Mouse (Mus musculus) myocyte (in vitro differentiated cells): ENCODE measurements at regions not wholly inside any gene's neighbourhood (a gene's known extent, or its start where the extent isn't known, plus 50 kb on each side); places are given as distances from the start of the nearest gene placed in this dataset.

Source experiments
- CEBPB ChIP-seq: IDR thresholded peaks from 2 replicates; pipeline ENCODE4 v1.6.1; 2011; ENCODE audit warnings: mild to moderate bottlenecking, moderate library complexity; ENCODE audit not compliant: poor library complexity, insufficient read depth, severe bottlenecking
- E2F4 ChIP-seq: IDR thresholded peaks from one replicate; pipeline ENCODE4 v1.6.1; 2011; ENCODE audit warnings: mild to moderate bottlenecking, control low read depth, moderate library complexity; ENCODE audit not compliant: insufficient read depth
- MAX ChIP-seq: IDR thresholded peaks from one replicate; pipeline ENCODE4 v1.6.1; 2011; ENCODE audit warnings: low read depth, mild to moderate bottlenecking, control low read depth
- MYOD1 ChIP-seq, 3 experiments: IDR thresholded peaks; one replicate each; pipeline ENCODE4 v1.6.1; 2011; ENCODE audit warnings: control low read depth in 2 of 3, low read depth in 2 of 3, mild to moderate bottlenecking in 2 of 3, moderate library complexity in 1 of 3; ENCODE audit not compliant: insufficient read length in 2 of 3, control insufficient read depth in 1 of 3
- MYOG ChIP-seq, 3 experiments: IDR thresholded peaks; one replicate each; pipeline ENCODE4 v1.6.1; 2011; ENCODE audit warnings: control low read depth in 2 of 3, low read depth in 2 of 3, mild to moderate bottlenecking in 2 of 3; ENCODE audit not compliant: insufficient read length in 2 of 3, control insufficient read depth in 1 of 3, insufficient read depth in 1 of 3
- POLR2A ChIP-seq: IDR thresholded peaks from one replicate; pipeline ENCODE4 v1.6.1; 2011; ENCODE audit warnings: low read depth, mild to moderate bottlenecking, control low read depth, moderate library complexity; ENCODE audit not compliant: insufficient read length
- POLR2AphosphoS2 ChIP-seq: IDR thresholded peaks from one replicate; pipeline ENCODE4 v1.6.1; 2011; ENCODE audit warnings: low read depth, control low read depth; ENCODE audit not compliant: insufficient read length
- REST ChIP-seq: IDR thresholded peaks from one replicate; pipeline ENCODE4 v1.6.1; 2011; ENCODE audit warnings: mild to moderate bottlenecking, control low read depth, moderate library complexity; ENCODE audit not compliant: insufficient read depth, insufficient read length
- SRF ChIP-seq: IDR thresholded peaks from one replicate; pipeline ENCODE4 v1.6.1; 2011; ENCODE audit warnings: low read depth; ENCODE audit not compliant: control insufficient read depth, insufficient read length
- TCF12 ChIP-seq: IDR thresholded peaks from one replicate; pipeline ENCODE4 v1.6.1; 2011; ENCODE audit warnings: mild to moderate bottlenecking, control low read depth; ENCODE audit not compliant: poor library complexity, insufficient read depth, severe bottlenecking
- TCF3 ChIP-seq: IDR thresholded peaks from one replicate; pipeline ENCODE4 v1.6.1; 2011; ENCODE audit warnings: low read depth, control low read depth; ENCODE audit not compliant: insufficient read length
- USF1 ChIP-seq: IDR thresholded peaks from one replicate; pipeline ENCODE4 v1.6.1; 2011; ENCODE audit warnings: low read depth, mild to moderate bottlenecking, control low read depth, moderate library complexity

GRCm38 (mm10) chr17:27301376-27301775 is 97.1 kb upstream of the Lemd2 start:
- TF ChIP-seq POLR2A, result no peak
- TF ChIP-seq MYOD1 (IDR thresholded peaks at IDR 0.05; ENCODE audit: control insufficient read depth in 1 of 3, insufficient read length in 2 of 3, low read depth in 2 of 3), result no peak
- TF ChIP-seq CEBPB, result peak; percentile 43; the same call in 1 of the 2 replicates
- no peak for TF ChIP-seq USF1
- no peak for TF ChIP-seq REST
- no peak for TF ChIP-seq MAX
- no peak for TF ChIP-seq MYOG (IDR thresholded peaks at IDR 0.05; ENCODE audit: control insufficient read depth in 1 of 3, insufficient read depth in 1 of 3, insufficient read length in 2 of 3, low read depth in 2 of 3)
- no peak for TF ChIP-seq TCF12
- no peak for TF ChIP-seq E2F4
- no peak for TF ChIP-seq POLR2AphosphoS2
- TF ChIP-seq SRF, result no peak
- TF ChIP-seq TCF3, result no peak
